Mouse (Mus musculus) kidney, postnatal 14 days (tissue): ENCODE measurements around the gene Nog.

Experiments used
- DNase-seq: peaks from one replicate; pipeline ENCODE4 v3.0.0; 2022; ENCODE audit warnings: mixed read lengths

The Nog gene

GRCm38 (mm10) chr11:89302056-89302815 lies at the start of gene Nog:
TSS of gene Nog (minus strand) at chr11:89302332.
- DNase-seq = peak; percentile 55

- DNase-seq = no peak
These were observed 38.1 kb upstream of the Nog start for GRCm38 (mm10) chr11:89340238-89340637.

GRCm38 (mm10) chr11:89339783-89340182 lies 37.7 kb upstream of the Nog start:
- no peak for DNase-seq

- no peak for DNase-seq
These were observed 35.8 kb upstream of the Nog start for GRCm38 (mm10) chr11:89337910-89338309.

- no peak for DNase-seq
These were observed 25.2 kb upstream of the Nog start for GRCm38 (mm10) chr11:89327089-89327881.

- DNase-seq = no peak
These were observed 19.6 kb upstream of the Nog start for GRCm38 (mm10) chr11:89321775-89322174.

GRCm38 (mm10) chr11:89319675-89320074 lies 17.5 kb upstream of the Nog start:
- DNase-seq = no peak

- DNase-seq = no peak
These were observed 16.2 kb upstream of the Nog start for GRCm38 (mm10) chr11:89318324-89318723.

GRCm38 (mm10) chr11:89317757-89318156 lies 15.6 kb upstream of the Nog start:
- no peak for DNase-seq

GRCm38 (mm10) chr11:89314374-89314773 lies 12.2 kb upstream of the Nog start:
- DNase-seq = no peak

GRCm38 (mm10) chr11:89312378-89312777 lies 10.2 kb upstream of the Nog start:
- no peak for DNase-seq

GRCm38 (mm10) chr11:89310217-89310616 lies 8.1 kb upstream of the Nog start:
- no peak for DNase-seq

- DNase-seq = peak; percentile 84
These were observed 1.3 kb upstream of the Nog start for GRCm38 (mm10) chr11:89303421-89303820.

GRCm38 (mm10) chr11:89302816-89303180 lies 666 bp upstream of the Nog start:
- DNase-seq = peak; percentile 67

- peak; percentile 7 for DNase-seq
These were observed 639 bp downstream of the Nog start for GRCm38 (mm10) chr11:89301331-89302055.

- DNase-seq = no peak
These were observed 2.1 kb downstream of the Nog start for GRCm38 (mm10) chr11:89299784-89300775.

GRCm38 (mm10) chr11:89299116-89299783 lies 2.9 kb downstream of the Nog start:
- DNase-seq = peak; percentile 33

GRCm38 (mm10) chr11:89298285-89299010 lies 3.7 kb downstream of the Nog start:
- DNase-seq = peak; percentile 60

GRCm38 (mm10) chr11:89297521-89297920 lies 4.6 kb downstream of the Nog start:
- DNase-seq = no peak

GRCm38 (mm10) chr11:89269809-89270361 lies 32.2 kb downstream of the Nog start:
- no peak for DNase-seq

- no peak for DNase-seq
These were observed 34.6 kb downstream of the Nog start for GRCm38 (mm10) chr11:89267520-89267919.
